Mouse (Mus musculus): ENCODE data around the gene Ide.

DNA sequence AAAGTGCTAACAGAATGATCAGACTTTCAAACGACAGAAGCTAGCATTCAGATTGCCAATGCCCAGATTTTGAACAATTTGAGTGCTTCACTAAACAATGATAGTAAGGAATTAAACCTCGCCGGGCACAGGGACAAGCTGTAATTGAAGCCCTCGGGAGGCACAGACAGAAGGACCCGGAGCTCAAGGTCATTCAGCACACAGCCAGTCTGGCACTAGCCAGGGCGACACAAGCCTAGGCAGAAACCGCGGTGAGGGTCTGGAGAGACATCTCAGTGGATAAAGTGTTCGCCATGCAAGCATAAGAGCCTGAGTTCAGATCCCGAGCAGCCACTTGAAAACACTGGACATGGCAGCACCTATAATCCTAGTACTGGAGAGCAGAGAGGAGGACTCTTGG, 10.7 kb upstream of the Ide start:
- TF ChIP-seq GATA1 (IDR thresholded peaks at IDR 0.05; ENCODE audit: borderline replicate concordance, low read length) = no peak
- no peak for TF ChIP-seq FLI1 (IDR thresholded peaks at IDR 0.05; ENCODE audit: low read length)
